Mouse (Mus musculus): ENCODE results near the gene Slc7a8.
A peak's percentile ranks its signal among the peaks of the same experiment; 100 is the strongest.

Gene Slc7a8

DNA sequence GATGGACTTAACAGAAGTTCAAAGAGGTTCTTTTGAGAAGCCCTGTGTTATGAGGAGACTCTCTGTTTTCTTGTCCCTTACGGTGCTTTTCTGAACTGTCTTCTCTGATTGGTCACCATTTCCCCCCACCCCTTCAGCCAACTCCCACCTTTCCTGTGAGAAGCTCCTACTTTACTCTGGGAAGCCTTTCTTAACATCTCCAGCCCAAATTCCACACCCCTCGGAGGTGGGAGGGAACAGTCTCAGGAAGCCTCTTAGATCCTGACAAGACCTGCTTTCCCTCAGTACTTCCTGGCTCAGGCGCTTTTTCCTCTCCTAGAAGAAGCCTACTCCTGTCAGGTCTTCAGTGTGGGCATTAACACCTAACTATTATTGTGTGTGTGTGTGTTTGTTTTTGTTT, 82.2 kb downstream of the Slc7a8 start:
- no peak for DNase-seq (ENCODE audit: low read depth)

DNA sequence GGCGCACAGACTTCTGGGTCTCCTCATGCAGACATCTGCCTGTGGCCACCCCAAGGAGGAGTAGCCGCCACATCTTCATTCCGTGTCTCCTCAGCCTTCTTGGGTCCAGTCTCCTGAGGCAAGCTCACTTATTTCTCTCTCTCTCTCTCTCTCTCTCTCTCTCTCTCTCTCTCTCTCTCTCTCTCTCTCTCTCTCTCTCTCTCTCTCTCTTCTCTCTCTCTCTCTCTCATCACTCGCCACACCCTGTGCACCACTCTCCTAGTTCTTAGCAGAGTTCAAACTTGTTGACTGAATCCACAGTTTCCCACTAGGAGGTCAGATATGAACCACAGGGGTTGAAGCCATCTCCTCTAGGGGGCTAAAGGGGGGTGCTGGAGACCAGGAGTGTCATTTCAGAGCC, 83.0 kb downstream of the Slc7a8 start, which contains the start of gene Gm29776:
Gm29776 (minus strand) TSS at position 101 of the 400 bp plus-strand sequence.
- no peak for DNase-seq (ENCODE audit: low read depth)

DNA sequence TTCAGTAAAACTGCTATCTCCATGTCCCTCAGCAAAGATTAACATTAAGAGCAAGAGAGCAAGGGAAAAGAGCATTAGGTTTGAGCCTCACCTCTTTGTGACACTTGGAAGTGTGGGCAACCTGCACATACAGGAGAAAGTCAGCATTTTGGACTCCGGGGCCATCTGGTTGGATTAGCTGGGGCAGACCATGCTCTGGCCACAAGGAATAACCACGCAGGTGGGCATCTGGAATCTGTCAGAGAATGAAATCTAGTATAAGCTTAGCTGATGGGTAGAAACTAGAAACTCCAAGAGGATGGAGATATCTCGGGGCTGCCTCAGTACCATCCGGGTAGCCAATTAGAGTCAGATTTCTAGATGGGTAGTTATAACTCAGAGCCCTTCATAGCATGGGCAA, 85.0 kb downstream of the Slc7a8 start:
- no peak for DNase-seq (ENCODE audit: low read depth)

- no peak for DNase-seq (ENCODE audit: low read depth)
These were observed 86.7 kb downstream of the Slc7a8 start for GRCm38 (mm10) chr14:54695042-54695441.

DNA sequence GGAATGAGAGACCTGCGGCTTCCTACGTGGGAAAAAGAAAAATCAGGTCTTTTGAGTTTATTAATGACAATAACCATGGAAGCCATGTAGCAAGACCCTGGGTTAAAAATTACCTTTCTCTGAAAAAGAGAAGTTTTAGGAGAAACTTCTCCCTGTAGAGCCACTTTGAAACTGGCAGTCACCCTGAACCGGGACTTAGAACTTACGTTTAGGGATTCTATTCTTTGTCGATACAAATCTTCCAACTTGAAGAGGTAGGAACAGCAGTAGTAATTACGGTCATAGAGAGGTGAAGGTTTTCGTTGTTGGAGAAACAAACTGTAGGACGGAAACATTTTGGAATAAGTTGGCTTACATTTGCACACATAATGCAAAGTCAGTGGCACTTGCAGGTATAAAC, 94.5 kb downstream of the Slc7a8 start:
- DNase-seq (ENCODE audit: low read depth) = no peak

GRCm38 (mm10) chr14:54686522-54687143, 95.1 kb downstream of the Slc7a8 start, which contains the start of gene Acin1:
Gene Acin1, minus strand, starts transcription at chr14:54686931.
- DNase-seq (ENCODE audit: low read depth) = peak; percentile 98

GRCm38 (mm10) chr14:54686063-54686521, 95.7 kb downstream of the Slc7a8 start, which contains the start of gene 1700123O20Rik:
Gene 1700123O20Rik, plus strand, starts transcription at chr14:54686216.
- DNase-seq (ENCODE audit: low read depth) = peak; percentile 80

DNA sequence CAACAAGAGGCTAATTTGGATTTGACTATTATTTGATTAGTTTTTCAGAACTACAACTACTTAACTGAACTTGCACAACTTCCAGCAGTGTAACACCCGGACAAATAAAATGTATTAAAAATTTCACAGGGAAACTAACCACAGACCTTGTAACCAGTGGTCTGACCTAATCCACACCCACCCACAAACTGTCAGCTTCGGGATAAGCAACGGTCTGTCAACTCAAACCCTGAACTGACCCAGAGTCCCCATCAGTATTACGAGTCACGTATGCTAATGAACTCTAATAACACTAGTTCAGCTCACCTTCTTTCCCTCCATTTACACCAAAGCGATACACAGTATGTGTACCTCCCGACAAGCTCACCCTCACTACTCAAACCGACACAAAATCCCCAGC, 96.3 kb downstream of the Slc7a8 start:
- no peak for DNase-seq (ENCODE audit: low read depth)

GRCm38 (mm10) chr14:54682396-54682795, 99.3 kb downstream of the Slc7a8 start:
- DNase-seq (ENCODE audit: low read depth) = no peak

- DNase-seq (ENCODE audit: low read depth) = no peak
These were observed 103.0 kb downstream of the Slc7a8 start for GRCm38 (mm10) chr14:54678657-54679304.

DNA sequence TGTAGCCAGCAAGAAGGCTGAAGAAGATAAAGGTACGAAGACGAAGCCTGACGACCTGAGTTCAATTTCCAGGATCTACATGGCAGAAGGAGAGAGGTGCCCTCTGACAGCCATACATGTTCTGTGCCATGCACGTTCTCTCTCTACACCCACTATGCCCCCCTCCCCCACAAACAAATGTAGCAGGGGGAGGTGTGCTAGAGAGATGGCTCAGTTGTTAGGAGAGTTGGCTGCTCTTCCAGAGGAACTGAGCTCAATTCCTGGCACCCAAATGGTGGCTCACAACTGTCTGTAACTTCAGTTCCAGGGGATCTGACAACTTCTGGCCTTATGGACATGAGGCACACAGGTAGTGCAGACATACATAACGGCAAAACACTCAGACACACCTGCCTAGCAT, 105.5 kb downstream of the Slc7a8 start:
- DNase-seq (ENCODE audit: low read depth) = no peak

- DNase-seq (ENCODE audit: low read depth) = no peak
These were observed 107.4 kb downstream of the Slc7a8 start for GRCm38 (mm10) chr14:54674317-54674716.
